Mouse (Mus musculus) MN1 (cell line): ENCODE measurements around the gene Stambp.

Experiments used
- DNase-seq: peaks from one replicate; pipeline ENCODE4 v3.0.0-alpha.2; 2016; ENCODE audit warnings: low spot score

The Stambp gene

GRCm38 (mm10) chr6:83568901-83569862 lies 3.3 kb downstream of the Stambp start:
- peak; percentile 55 for DNase-seq

- DNase-seq: no peak
These were observed 16.6 kb downstream of the Stambp start for GRCm38 (mm10) chr6:83555972-83556371.

- DNase-seq: no peak
These were observed 24.2 kb downstream of the Stambp start for GRCm38 (mm10) chr6:83548346-83548745.

DNA sequence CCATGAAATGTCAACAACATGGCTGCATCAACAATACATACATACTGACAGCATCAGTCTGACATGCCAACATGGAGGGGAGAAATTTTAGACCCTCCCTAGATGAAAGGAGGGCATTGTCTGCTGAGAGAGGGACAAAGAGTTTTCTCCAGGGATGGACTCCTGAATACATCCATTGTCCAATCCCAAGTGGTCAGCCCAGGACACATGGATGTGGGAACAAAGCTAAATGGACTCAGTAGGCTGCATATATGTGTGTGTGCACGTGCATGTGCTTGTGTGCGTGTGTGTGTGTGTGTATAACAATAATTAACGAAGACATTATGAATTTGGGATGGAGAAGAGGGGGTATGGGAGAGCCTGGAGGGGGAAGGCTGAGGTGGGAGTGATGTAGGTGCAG lies 26.8 kb downstream of the Stambp start:
- DNase-seq: no peak

- DNase-seq: peak; percentile 57
These were observed 30.6 kb downstream of the Stambp start for GRCm38 (mm10) chr6:83541756-83542456.

GRCm38 (mm10) chr6:83540017-83540416 lies 32.5 kb downstream of the Stambp start:
- no peak for DNase-seq

DNA sequence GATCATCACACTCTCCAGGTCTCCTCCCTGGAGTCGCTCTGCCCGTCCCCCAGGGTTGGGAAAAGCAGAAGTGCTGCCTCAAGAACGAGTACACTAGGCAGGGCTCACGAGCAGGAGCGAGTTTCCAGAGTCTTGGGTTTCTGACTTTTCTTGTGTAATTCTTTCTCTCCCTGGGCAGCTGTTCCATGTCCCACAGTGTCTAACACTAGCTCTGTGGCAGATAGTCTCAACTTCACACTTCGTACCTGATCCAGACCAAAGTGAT lies 35.8 kb downstream of the Stambp start:
- DNase-seq: no peak

- no peak for DNase-seq
These were observed 36.3 kb downstream of the Stambp start, which contains the start of gene Actg2 for GRCm38 (mm10) chr6:83536028-83536794. TSS of gene Actg2 (minus strand) at chr6:83536265.

GRCm38 (mm10) chr6:83532608-83533007 lies 39.9 kb downstream of the Stambp start:
- no peak for DNase-seq

DNA sequence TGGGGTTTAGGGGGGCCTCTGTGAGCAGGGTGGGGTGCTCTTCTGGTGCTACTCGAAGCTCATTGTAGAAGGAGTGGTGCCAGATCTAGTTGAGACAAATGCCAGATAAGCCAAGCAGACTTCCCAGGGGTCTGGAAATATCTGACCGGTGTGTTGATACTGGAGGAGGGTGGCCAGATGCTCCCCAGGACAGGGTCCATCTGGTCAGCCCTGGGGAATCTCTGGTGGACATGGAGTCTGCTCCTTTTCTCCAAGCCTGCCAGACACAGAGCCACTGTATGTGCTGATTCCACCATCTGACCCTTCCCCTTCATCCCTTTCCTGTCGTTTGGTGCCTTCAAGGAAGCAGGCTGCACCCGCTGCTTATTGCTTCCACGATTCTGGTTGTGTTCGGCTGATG lies 49.3 kb downstream of the Stambp start:
- DNase-seq: peak; percentile 54

GRCm38 (mm10) chr6:83521784-83522183 lies 50.7 kb downstream of the Stambp start:
- no peak for DNase-seq

DNA sequence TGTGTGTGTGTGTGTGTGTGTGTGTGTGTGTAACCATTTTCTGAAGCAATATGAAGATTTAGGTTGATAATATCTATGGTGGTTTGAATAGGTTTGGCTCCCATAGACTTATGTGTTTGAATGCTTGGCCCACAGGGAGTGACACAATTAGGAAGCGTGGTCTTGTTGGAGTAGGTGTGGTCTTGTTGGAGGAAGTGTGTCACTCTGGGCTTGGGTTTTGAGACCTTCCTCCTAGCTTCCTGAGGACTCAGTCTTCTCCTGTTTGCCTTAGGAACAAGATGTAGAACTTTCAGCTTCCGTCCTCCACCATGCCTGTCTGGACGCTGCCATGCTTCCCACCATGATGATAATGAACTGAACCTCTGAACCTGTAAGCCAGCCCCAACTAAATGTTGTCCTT lies 53.9 kb downstream of the Stambp start:
- DNase-seq: no peak

DNA sequence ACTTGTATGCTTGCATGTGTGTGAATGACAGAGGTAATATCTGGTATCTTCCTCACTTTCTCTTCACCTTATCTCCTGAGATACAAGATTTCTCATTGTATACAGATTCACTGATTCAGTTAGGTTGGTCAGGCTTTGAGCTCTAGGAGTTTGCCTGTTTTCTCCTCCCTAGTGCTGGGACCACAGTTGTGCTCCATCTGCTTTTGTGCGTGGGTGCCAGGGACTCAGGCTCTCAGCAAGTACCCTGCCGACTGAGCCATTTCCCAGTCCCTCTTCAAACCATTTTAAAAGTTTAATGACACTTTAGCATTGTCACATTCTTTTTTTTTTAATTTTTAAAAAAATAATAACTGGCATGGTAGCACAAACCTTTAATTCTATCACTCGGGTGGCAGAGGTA lies 57.4 kb downstream of the Stambp start:
- DNase-seq: no peak

DNA sequence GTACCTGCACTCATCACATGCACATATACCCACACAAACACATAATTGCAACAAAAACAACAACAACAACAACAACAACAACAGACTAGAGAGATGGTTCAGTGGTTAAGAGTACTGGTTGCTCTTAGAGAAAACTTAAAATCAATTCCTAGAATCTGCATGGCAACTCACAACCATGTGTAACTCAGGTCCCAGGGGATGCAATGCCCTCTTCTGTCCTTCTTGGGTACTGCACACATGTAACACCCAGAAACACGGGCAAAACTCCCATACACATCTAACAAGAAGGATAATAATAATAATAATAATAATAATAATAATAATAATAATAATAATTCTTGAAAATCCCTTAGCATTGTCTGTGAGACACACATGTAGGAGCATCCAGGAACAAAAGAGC lies 60.0 kb downstream of the Stambp start:
- peak; percentile 40 for DNase-seq

DNA sequence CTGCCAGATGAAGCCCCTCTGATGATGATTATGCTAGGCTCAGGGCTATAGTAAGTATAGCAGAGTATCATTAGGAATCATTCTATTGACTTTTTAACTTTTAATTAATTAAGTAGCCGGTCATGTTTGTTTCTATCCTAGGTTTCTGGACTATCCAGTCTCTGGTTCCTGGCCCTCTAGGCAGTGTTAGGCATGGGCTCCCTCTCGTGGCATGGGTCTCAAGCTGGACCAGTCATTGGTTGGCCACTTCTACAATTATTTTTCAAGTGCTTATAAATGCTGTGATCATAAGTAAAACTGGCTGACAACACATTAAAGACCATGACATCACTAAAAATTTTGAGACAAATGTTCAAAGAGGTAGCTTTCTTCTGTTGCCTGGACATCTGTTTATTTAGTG lies 62.3 kb downstream of the Stambp start:
- peak; percentile 36 for DNase-seq

- DNase-seq: peak; percentile 86
These were observed 63.1 kb downstream of the Stambp start for GRCm38 (mm10) chr6:83509442-83509841.

DNA sequence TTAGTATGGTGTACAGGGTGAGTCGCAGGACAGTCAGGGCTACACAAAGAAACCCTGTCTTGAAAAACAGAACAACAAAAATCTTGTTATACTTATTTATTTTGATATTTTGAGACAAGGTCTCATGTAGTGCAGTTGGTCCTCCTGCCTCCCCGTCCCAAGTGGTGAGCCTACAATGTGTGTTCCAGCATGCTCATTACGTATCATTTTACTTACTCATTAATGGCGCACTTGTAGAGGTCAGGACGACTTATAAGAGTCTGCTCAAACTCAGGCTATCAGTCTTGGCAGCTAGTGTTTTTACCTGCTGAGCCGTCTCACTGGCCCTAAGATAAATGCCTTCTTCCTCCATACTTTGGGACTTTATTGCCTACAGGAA lies 65.4 kb downstream of the Stambp start:
- no peak for DNase-seq

- peak; percentile 99 for DNase-seq
These were observed 66.0 kb downstream of the Stambp start, which contains the start of gene Dguok for GRCm38 (mm10) chr6:83506258-83507167. TSS of gene Dguok (minus strand) at chr6:83506969.

GRCm38 (mm10) chr6:83505554-83505953 lies 67.0 kb downstream of the Stambp start:
- no peak for DNase-seq

- no peak for DNase-seq
These were observed 69.2 kb downstream of the Stambp start for GRCm38 (mm10) chr6:83503361-83503760.

DNA sequence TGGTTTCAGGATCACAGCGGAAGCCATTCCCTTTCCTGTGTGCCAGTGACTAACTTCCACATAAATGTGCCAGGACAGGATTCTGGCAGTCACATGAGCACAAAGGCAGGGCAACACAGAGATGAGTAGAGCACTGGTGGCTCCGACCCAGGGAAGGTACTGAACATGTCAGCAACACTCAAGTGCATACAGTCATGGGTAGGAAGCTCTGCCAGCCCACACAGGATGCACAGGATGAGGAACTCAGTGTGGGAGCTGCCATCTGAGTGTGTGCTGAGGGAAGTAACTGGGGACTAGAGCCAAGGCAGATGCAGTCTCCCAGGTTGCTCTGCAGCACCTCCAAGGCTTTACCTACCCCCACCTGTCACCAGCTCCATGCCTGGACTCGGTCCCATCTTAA lies 69.9 kb downstream of the Stambp start:
- no peak for DNase-seq
